Mouse (Mus musculus) heart, embryonic 13.5 days (tissue): ENCODE results near the gene Pphln1. TPM values are rescaled to one million over a fixed set of nuclear protein-coding genes. Genes with fewer than 3 reads are reported as not detected.
A peak's percentile ranks its signal among the peaks of the same experiment; 100 is the strongest.

ENCODE experiments used
- ATAC-seq: fragments of 200-750 bp; cut with Nextera tagmentation; 2 replicates; pipeline ENCODE4 v1.8.0; 2017; ENCODE audit warnings: moderate TSS enrichment; ENCODE audit not compliant: insufficient number of reproducible peaks, low FRiP score, low TSS enrichment; ENCODE audit errors: extremely low read depth
- H3K27ac ChIP-seq: fragments of 300-500 bp; sonication (generic); replicated peaks from 2 replicates; pipeline ENCODE4 v1.5.1; 2015; ENCODE audit warnings: moderate library complexity, mild to moderate bottlenecking, inconsistent platforms
- H3K27me3 ChIP-seq: fragments of 300-500 bp; sonication (generic); replicated peaks from 2 replicates; pipeline ENCODE4 v1.6.1; 2015; ENCODE audit warnings: mild to moderate bottlenecking, inconsistent platforms
- H3K36me3 ChIP-seq: fragments of 300-500 bp; sonication (generic); 2 replicates; pipeline ENCODE4 v1.6.1; 2015; ENCODE audit warnings: mild to moderate bottlenecking, inconsistent platforms
- H3K4me1 ChIP-seq: fragments of 300-500 bp; sonication (generic); 2 replicates; pipeline ENCODE4 v1.6.1; 2015; ENCODE audit warnings: inconsistent platforms
- H3K4me2 ChIP-seq: fragments of 300-500 bp; sonication (generic); 2 replicates; pipeline ENCODE4 v1.6.1; 2015; ENCODE audit warnings: inconsistent platforms, mild to moderate bottlenecking, moderate library complexity
- H3K4me3 ChIP-seq: fragments of 300-500 bp; sonication (generic); 2 replicates; pipeline ENCODE4 v1.5.1; 2015; ENCODE audit warnings: moderate library complexity, mild to moderate bottlenecking, inconsistent platforms
- H3K9ac ChIP-seq: fragments of 300-500 bp; sonication (generic); 2 replicates; pipeline ENCODE4 v1.6.1; 2015; ENCODE audit warnings: inconsistent platforms, mild to moderate bottlenecking, moderate library complexity
- H3K9me3 ChIP-seq: fragments of 300-500 bp; sonication (generic); 2 replicates; pipeline ENCODE4 v1.6.1; 2016; ENCODE audit warnings: inconsistent platforms
- WGBS: fragments of 180-500 bp; shearing (Covaris S2); methylation state at CpG from one replicate; pipeline ENCODE4 v1.1.7; 2015; ENCODE audit warnings: mixed read lengths; 5-methylcytosine and 5-hydroxymethylcytosine counted together
- polyA plus RNA-seq: library from polyadenylated mRNA; unstranded; fragments of >200 nt; fragmentation: Nextera tagmentation; extraction: Ambion mirVana; gene quantifications from 2 replicates; pipeline ENCODE4 v1.2.1, GENCODE M21; 2015

Gene Pphln1
- polyA plus RNA-seq, 1 experiment from 2014 or later, result 38.9 TPM

DNA sequence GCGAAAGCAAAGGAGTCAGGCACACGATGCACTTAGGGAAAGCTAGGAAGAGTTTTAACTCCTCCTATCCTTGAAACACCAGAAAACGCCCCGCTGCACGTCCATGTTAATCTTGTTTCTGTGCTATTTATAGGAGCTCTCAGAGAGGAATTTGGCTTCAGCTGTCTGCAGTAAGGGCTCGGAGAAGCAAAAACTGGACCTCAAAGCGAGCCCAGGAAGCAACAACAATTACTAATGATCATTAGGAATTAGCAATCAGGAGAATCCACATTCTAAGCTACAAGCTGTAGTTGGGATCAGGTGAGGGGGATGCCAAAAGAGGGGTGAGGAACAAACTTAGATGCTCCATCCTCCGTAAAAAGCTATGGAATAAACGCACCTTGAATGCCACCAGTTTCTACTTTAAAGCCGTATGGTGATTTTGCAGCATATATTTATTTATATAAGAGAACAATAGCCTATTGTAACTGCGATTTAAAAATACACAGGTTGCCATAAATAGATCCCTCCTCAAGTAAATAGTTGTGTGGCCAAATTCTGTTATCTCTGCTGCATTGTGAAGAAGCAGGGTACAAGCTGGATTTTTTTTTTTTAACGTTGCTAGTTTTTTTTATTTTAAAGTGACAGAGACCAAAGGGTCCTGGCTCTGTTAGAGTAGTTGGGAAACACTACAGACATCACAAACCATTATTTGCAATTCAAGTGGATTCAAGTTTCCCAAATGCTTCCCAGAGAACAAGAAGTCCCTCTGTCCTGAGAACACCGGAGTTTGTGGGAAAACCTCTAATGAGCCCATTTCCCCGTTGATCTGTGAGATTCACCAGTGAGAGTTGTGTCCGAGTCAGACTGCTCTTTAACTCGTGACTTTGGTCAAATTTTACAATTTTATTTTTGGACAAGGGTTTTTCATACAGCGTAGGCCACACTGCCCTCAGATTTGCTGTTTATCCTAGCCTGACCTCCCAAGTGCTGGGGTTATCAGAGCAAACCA, 122.0 kb downstream of the Pphln1 start:
- Histone ChIP-seq H3K9ac (peak overlapping the region; percentile 97), H3K36me3 (no peaks in the 10 kb centered on the region), H3K4me3 (peak overlapping the region; percentile 92), H3K4me2 (peak overlapping the region; percentile 88), H3K9me3 (no peaks in the 10 kb centered on the region), H3K27ac (peak overlapping the region; percentile 100), H3K27me3 (no peaks in the 10 kb centered on the region), H3K4me1 (peaks cover 80% of the 10 kb centered on the region)
- ATAC-seq, result no peak
- 3% methylated on average over 17 of the region's 17 CpGs for WGBS

DNA sequence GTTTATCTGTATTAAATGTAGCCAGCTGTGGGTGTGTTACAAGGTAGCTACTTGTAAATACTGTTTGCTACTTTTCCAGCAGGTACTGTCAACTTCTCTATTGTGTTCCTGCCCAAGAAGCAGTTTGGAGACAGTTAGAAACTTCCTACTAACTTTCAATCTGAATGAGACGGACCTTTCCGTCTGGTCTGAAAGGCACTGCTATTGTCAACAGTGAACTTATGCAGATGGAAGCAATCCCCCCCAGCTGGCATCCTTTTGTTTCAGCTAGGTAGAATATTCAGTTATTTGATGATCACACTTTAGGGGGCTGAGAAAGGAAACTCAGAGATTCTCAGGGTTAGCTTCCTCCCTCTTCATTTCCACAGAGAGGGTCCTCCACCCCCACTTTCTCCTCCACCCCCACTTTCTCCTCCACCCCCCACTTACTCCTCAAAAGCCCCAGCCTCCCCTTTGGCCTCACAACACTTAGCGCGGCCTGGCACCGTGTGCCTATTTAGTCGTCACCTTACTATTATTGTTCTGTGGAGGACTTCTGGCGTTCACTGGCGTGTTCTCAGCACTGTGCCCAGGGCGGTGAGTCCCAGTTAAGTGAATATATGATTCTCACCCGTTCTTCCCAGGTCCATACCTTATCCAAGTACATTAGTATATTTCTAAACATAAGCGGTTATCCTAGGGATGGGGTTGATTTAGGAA, 123.1 kb downstream of the Pphln1 start:
- 19% methylated on average over 11 of the region's 11 CpGs for WGBS
- Histone ChIP-seq H3K4me3 (no peak overlapping the region), H3K4me2 (peak overlapping the region; percentile 88), H3K27me3 (no peaks in the 10 kb centered on the region), H3K9ac (peak overlapping the region; percentile 97), H3K4me1 (peaks cover 76% of the 10 kb centered on the region), H3K9me3 (no peaks in the 10 kb centered on the region), H3K36me3 (no peaks in the 10 kb centered on the region), H3K27ac (peak overlapping the region; percentile 100)
- no peak for ATAC-seq

DNA sequence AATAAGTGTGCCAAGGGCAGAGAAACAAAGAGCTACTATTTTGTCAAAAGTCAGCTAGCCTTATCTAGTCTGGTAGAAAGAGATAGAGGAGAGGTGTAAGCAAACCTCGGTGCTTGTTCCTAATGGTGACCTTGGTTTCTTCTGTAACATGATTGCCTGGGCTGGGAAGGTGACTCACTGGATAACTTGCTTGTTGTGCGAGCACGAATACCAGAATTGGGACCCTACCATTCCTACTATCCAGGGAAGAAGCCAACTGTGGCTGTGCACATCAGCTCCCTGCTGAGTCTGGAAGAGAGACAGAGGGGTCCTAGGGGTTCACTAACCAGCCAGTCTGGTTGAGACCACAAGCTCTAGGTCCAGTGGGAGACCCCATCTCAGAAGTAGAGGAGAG, 123.6 kb downstream of the Pphln1 start:
- Histone ChIP-seq H3K27ac (peak overlapping the region; percentile 100), H3K9ac (peak overlapping the region; percentile 97)

DNA sequence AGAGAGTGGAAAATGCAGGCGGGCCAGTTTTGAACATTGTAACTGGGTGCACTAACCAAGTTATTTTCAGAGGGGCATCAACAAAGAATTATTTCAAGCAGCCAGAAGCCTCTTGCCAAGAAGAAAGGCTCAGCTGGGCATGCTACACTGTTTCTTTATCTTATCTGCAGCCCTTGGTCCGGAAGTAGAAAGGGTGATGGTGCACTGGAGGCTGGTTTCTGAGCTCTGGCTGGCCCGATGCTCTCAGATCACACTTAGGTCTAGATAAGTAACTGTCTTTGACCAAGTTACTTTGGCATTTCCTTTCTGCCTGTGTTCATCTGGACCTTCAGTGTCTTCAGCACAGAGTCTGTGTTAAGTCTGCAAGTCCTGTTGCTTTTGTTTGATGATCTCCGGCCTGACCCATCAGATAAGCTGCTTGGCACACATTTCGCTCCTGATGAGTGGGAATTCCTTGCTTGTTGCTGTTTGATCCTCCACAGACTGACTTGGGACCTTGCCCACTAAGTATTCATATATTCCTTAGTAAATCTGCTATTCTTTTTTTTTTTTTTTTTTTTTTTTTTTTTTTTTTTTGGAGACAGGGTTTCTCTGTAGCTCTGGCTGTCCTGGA, 127.3 kb downstream of the Pphln1 start:
- Histone ChIP-seq H3K9me3 (no peaks in the 10 kb centered on the region), H3K36me3 (no peaks in the 10 kb centered on the region), H3K9ac (peak overlapping the region; percentile 17; the same call in 1 of the 2 replicates), H3K27me3 (no peaks in the 10 kb centered on the region), H3K4me1 (peaks cover 87% of the 10 kb centered on the region), H3K4me3 (no peak overlapping the region), H3K27ac (peak overlapping the region; percentile 88), H3K4me2 (peak overlapping the region; percentile 28)
- ATAC-seq, result no peak
- WGBS, result 13% methylated on average over 5 of the region's 5 CpGs

More for the DNA sequence above, 123.6 kb downstream of the Pphln1 start:
- no peak overlapping the region for H3K4me3 ChIP-seq
- WGBS, result 12% methylated on average over 3 of the region's 3 CpGs
- peaks cover 73% of the 10 kb centered on the region for H3K4me1 ChIP-seq
- H3K36me3 ChIP-seq, result no peaks in the 10 kb centered on the region
- ATAC-seq, result no peak
- H3K9me3 ChIP-seq, result no peaks in the 10 kb centered on the region
- peak overlapping the region; percentile 88 for H3K4me2 ChIP-seq
- no peaks in the 10 kb centered on the region for H3K27me3 ChIP-seq

DNA sequence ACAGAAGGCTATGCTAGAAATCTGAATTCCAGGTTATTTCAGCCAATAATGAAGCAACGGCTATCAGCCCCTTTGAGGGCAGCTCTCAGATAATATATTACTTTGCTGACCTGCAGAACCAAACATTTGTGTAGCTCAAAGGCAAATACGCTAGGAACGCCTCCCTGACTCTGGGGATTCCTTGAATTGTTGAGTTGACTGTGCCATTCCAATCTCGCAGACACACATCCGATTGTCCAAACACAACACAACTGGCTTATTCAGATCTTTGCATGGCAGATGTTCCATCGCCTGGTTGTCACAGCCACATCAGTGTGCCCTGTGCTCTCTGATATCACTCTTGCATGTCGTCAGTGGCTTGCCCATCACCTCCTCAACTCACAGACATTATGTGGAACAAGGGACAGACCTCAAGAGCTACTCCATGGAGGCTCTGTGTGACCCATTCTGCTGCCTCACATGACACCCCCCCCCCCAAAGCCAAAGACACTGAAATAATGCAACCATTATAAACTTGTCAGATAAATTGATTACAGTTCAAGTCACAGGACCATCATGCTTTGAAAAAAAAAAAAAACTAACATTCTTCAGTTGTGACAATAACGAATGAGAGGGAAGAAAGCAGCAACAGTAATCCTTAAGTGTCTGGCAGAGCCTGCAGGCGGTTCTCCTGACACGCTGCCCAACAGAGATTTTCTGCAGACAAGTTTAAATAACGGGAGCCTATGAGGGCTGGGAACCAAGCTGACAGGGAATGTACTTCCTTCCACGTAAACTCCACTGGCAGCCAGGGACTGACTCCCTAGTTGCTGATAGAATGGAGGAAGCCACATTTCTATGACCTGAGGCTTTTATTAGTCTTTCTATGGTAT, 131.9 kb downstream of the Pphln1 start:
- 20% methylated on average over 12 of the region's 12 CpGs for WGBS
- peaks cover 78% of the 10 kb centered on the region for H3K4me1 ChIP-seq
- H3K27ac ChIP-seq, result peak overlapping the region; percentile 70

DNA sequence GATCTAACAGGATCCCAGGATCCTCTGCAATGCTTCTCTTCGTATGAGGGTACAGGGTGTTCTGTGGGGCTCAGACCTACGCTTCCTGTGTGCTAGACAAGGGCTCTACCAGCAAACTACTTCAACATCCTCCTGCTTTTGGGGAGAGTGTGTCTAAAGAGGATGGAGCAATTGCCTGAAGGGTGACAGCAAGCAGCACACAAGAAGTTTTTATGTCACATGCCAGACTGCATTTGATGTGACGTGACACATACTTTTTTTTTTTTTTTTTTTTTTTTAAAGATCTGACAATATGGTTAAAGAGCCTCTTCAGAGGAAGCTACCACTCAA, 132.5 kb downstream of the Pphln1 start:
- Histone ChIP-seq H3K27me3 (no peaks in the 10 kb centered on the region), H3K4me1 (peaks cover 73% of the 10 kb centered on the region), H3K27ac (peak overlapping the region; percentile 70), H3K4me2 (peak overlapping the region; percentile 28; the same call in 1 of the 2 replicates), H3K9ac (peak overlapping the region; percentile 54), H3K36me3 (no peaks in the 10 kb centered on the region), H3K9me3 (no peaks in the 10 kb centered on the region), H3K4me3 (no peak overlapping the region)
- WGBS, result 56% methylated on average over 3 of the region's 3 CpGs
- no peak for ATAC-seq

More for the DNA sequence above, 131.9 kb downstream of the Pphln1 start:
- ATAC-seq, result no peak
- Histone ChIP-seq H3K4me2 (peak overlapping the region; percentile 28), H3K27me3 (no peaks in the 10 kb centered on the region), H3K9ac (peak overlapping the region; percentile 54), H3K9me3 (no peaks in the 10 kb centered on the region), H3K4me3 (no peak overlapping the region), H3K36me3 (no peaks in the 10 kb centered on the region)

DNA sequence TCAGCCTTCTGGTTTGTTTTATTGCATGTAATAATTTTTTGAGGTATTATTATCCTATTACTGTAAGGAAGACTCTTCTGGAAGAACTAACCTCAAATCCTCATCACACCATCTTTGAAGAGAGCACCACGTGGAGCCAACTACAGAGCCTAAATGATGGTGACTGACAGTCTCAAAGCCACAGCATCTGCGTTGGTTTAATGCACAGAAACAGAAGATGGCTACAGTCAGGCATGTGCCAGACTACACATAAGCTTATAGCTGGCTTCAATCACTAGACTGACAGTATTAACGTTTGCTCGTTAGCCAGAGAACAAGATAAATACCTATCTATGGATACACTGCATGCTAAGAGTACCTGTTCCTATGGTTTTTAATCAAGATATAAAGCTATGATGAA, 138.0 kb downstream of the Pphln1 start:
- WGBS, result 63% methylated on average over 4 of the region's 4 CpGs
- Histone ChIP-seq H3K9ac (no peak overlapping the region), H3K4me2 (no peak overlapping the region), H3K36me3 (no peaks in the 10 kb centered on the region), H3K4me1 (peaks cover 81% of the 10 kb centered on the region), H3K4me3 (no peak overlapping the region), H3K27me3 (no peaks in the 10 kb centered on the region), H3K9me3 (no peaks in the 10 kb centered on the region), H3K27ac (no peak overlapping the region)
- no peak for ATAC-seq

DNA sequence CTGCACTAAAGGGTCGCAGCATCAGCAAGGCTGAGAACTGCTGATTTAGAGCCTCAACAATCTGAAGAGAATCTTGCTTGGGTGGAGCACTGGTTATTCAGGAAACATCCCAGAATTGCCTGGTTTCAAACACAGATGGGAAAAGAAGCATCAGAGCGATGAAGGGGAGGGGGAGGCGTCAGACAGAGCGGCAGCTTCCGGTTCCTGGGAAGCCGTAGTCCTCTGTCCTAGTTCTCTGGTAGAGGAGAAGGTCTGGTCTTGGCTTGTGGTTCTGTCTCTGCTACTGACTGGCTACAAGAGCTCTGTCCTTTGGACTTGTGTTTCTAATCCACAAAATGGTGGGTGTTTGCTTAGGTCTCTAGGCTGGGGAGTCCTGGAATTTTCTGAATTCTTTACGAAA, 139.6 kb downstream of the Pphln1 start:
- Histone ChIP-seq H3K4me2 (peak overlapping the region; percentile 58; the same call in 1 of the 2 replicates), H3K9me3 (no peaks in the 10 kb centered on the region), H3K9ac (peak overlapping the region; percentile 56), H3K4me1 (peaks cover 82% of the 10 kb centered on the region), H3K27ac (peak overlapping the region; percentile 85), H3K27me3 (no peaks in the 10 kb centered on the region), H3K4me3 (no peak overlapping the region), H3K36me3 (no peaks in the 10 kb centered on the region)
- WGBS, result 63% methylated on average over 7 of the region's 7 CpGs
- no peak for ATAC-seq

DNA sequence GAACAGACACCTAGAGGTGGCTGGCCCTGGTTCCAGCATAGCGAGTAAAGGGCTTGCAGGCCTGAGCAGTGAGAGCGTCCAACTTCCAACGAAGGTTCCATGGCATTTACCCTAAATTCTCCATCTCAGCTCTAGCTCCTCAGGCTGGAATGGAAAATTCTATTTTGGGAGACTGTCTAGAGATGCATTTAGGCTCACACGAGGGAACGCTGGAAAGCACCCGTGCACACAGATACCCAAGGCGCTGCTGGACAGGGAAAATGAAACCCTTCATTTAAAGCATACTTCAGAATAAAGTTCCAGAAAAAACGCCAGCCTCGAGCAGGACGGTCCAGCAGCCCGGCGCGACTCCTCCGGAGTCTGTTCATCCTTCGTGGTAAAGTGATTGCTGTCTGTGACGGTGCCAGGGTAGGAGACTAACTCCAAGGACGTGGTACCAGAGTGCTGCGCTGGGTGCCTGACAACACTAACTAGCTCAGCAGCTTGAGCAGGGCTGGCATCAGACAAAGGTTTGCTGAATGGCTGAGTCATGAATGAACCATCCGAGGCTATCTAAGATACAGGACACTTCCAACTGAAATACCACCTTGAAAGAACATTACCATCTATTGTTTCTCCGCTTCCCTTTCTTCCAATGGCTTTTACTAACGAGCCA, 140.5 kb downstream of the Pphln1 start:
- Histone ChIP-seq H3K9me3 (no peaks in the 10 kb centered on the region), H3K36me3 (no peaks in the 10 kb centered on the region), H3K4me1 (peaks cover 75% of the 10 kb centered on the region), H3K9ac (peak overlapping the region; percentile 56), H3K27me3 (no peaks in the 10 kb centered on the region), H3K4me3 (peak overlapping the region; percentile 12; the same call in 1 of the 2 replicates), H3K27ac (peak overlapping the region; percentile 85), H3K4me2 (peak overlapping the region; percentile 58)
- no peak for ATAC-seq
- 48% methylated on average over 21 of the region's 21 CpGs for WGBS

DNA sequence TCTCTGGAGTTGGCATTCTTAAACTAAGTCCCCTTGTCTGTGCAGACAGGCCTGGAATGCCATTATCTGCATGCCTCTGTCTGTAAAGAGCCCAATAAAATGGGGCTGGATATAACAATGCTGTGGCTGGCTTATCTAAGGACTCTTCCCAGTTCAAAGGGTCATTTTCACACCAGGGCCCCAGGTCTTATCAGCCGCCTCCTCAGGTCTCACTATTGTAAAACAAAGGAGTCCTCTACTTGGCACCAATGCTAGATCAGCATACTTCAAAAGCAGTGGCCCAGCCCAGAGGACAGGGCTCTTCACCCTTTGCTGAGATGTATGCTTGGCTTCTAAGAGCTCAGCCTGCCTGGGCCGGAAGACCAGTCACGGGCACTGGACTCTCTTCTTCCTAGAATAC, 141.3 kb downstream of the Pphln1 start:
- Histone ChIP-seq H3K4me2 (peak overlapping the region; percentile 58), H3K27me3 (no peaks in the 10 kb centered on the region), H3K36me3 (no peaks in the 10 kb centered on the region), H3K4me1 (peaks cover 72% of the 10 kb centered on the region), H3K4me3 (0 out of 2 replicates have a peak overlapping the region, but pooled peaks have one; percentile 5), H3K9ac (no peak overlapping the region), H3K27ac (peak overlapping the region; percentile 82), H3K9me3 (no peaks in the 10 kb centered on the region)
- ATAC-seq, result peak; percentile 29; the same call in 1 of the 2 replicates
- WGBS, result 22% methylated on average over 3 of the region's 3 CpGs
